ENCODE assay signal across 10 mouse cellular contexts in genomic region chr4:134351329-134352260, GRCm38 (mm10). TPM values are rescaled to one million over a fixed set of nuclear protein-coding genes. Genes with fewer than 3 reads are reported as not detected.
DNase-seq lines count a peak whose midpoint lies in the region; ATAC-seq lines count a peak whose summit lies in the region.
"Had no signal": no experiment of that assay in that cellular context is flagged by ENCODE, and none has a peak within 500 bp of the region (broad histone marks: within the 10 kb centered on the region; RNA-seq: fewer than 3 reads in every experiment).

No protein-coding gene starts in this region.

- H3K9ac ChIP-seq in heart, embryonic 16.5 days (ENCODE audit: low read length): no peak overlapping the region
- peak overlapping the region; percentile 21; the same call in 1 of the 2 replicates for H3K9ac ChIP-seq in neural tube, embryonic 12.5 days
- H3K9ac ChIP-seq: neural tube, embryonic 13.5 days had no signal

- intact Hi-C loops in gastrocnemius, postnatal 36 days (cut with DNase I): no loop called here

- H3K36me3 ChIP-seq in heart, embryonic 16.5 days (ENCODE audit: control insufficient read depth, insufficient read depth): no peaks in the 10 kb centered on the region
- H3K36me3 ChIP-seq in neural tube, embryonic 12.5 days: no peaks in the 10 kb centered on the region
- H3K36me3 ChIP-seq in embryonic facial prominence, embryonic 10.5 days (replicated peaks): no peaks in the 10 kb centered on the region
- H3K36me3 ChIP-seq: neural tube, embryonic 13.5 days had no signal

- no peaks in the 10 kb centered on the region for H3K27me3 ChIP-seq in heart, embryonic 16.5 days (ENCODE audit: control insufficient read depth, insufficient read depth, low read length)
- H3K27me3 ChIP-seq in neural tube, embryonic 12.5 days (replicated peaks): no peaks in the 10 kb centered on the region
- peaks cover 17% of the 10 kb centered on the region for H3K27me3 ChIP-seq in embryonic facial prominence, embryonic 10.5 days (replicated peaks; ENCODE audit: low read depth, poor library complexity, severe bottlenecking)

- H3K4me2 ChIP-seq in heart, embryonic 16.5 days (ENCODE audit: low read depth, low read length): no peak overlapping the region
- H3K4me2 ChIP-seq in neural tube, embryonic 12.5 days (replicated peaks): no peak overlapping the region
- H3K4me2 ChIP-seq: neural tube, embryonic 13.5 days had no signal

- no peak overlapping the region for H3K4me3 ChIP-seq in heart, embryonic 16.5 days (ENCODE audit: low read length)
- H3K4me3 ChIP-seq in neural tube, embryonic 12.5 days: no peak overlapping the region
- H3K4me3 ChIP-seq in embryonic facial prominence, embryonic 10.5 days: no peak overlapping the region
- H3K4me3 ChIP-seq: neural tube, embryonic 13.5 days had no signal

- WGBS in heart, embryonic 16.5 days: 36% methylated on average over 18 of the region's 18 CpGs
- WGBS in neural tube, embryonic 12.5 days: 42% methylated on average over 18 of the region's 18 CpGs
- WGBS in embryonic facial prominence, embryonic 10.5 days: 37% methylated on average over 18 of the region's 18 CpGs

- ATAC-seq in heart, embryonic 16.5 days (replicated peaks; ENCODE audit: extremely low read depth, insufficient read depth, low FRiP score): 0 out of 2 replicates have a peak, but pooled peaks have one; percentile 8
- no peak for ATAC-seq in neural tube, embryonic 12.5 days (ENCODE audit: low FRiP score, low read depth)

- H3K27ac ChIP-seq in heart, embryonic 16.5 days (ENCODE audit: low read length): no peak overlapping the region; the same call in 1 of the 2 replicates
- H3K27ac ChIP-seq in neural tube, embryonic 12.5 days: no peak overlapping the region
- peak overlapping the region; percentile 31 for H3K27ac ChIP-seq in embryonic facial prominence, embryonic 10.5 days (replicated peaks)
- H3K27ac ChIP-seq: neural tube, embryonic 13.5 days had no signal

- H3K9me3 ChIP-seq in heart, embryonic 16.5 days (replicated peaks; ENCODE audit: control insufficient read depth, low read length): no peaks in the 10 kb centered on the region
- no peaks in the 10 kb centered on the region for H3K9me3 ChIP-seq in neural tube, embryonic 12.5 days
- H3K9me3 ChIP-seq in embryonic facial prominence, embryonic 10.5 days: no peaks in the 10 kb centered on the region
- H3K9me3 ChIP-seq: neural tube, embryonic 13.5 days had no signal

- no peak for DNase-seq in heart, postnatal 4 days
- no peak for DNase-seq in neural tube, embryonic 10.5 days (ENCODE audit: extremely low spot score, low spot score)
- DNase-seq in embryonic facial prominence, embryonic 10.5 days (ENCODE audit: low spot score): peak; percentile 52
- peak; percentile 50 for DNase-seq in yolk sac, embryonic 10.5 days (ENCODE audit: low spot score)
- no peak for DNase-seq in gastrocnemius, postnatal 36 days
- DNase-seq: thymus, postnatal 36 days had no signal

- peaks cover 34% of the 10 kb centered on the region for H3K4me1 ChIP-seq in heart, embryonic 16.5 days (ENCODE audit: control insufficient read depth, insufficient read depth, low read length)
- peaks cover 9% of the 10 kb centered on the region for H3K4me1 ChIP-seq in neural tube, embryonic 12.5 days
- H3K4me1 ChIP-seq in embryonic facial prominence, embryonic 10.5 days: peaks cover 27% of the 10 kb centered on the region

RNA-seq across cellular contexts. Expression of gene Slc30a2, which starts 8.6 kb away (rescaled TPM):
- 0.21 and 0.42 TPM in 2 replicates for polyA plus RNA-seq in heart, embryonic 16.5 days (2015; fragmentation: Nextera tagmentation; extraction: Ambion mirVana)
- under 1 TPM; 0.29 to 0.61 TPM for total RNA-seq in heart, postnatal 4 days (2021)
- polyA plus RNA-seq in neural tube, embryonic 12.5 days (2016; fragmentation: Nextera tagmentation; extraction: Ambion mirVana): not detected in 2 replicates
- polyA plus RNA-seq in embryonic facial prominence, embryonic 10.5 days (2016; fragmentation: Nextera tagmentation; extraction: Ambion mirVana): 0.07 TPM in 1 of 2 replicates, not detected in the other
- total RNA-seq in gastrocnemius, postnatal 36 days (2021): 10 to 100 TPM in 1 of 2 experiments, 1 to 10 TPM in 1; 3.8 to 22.3 TPM
- total RNA-seq: left cerebral cortex, postnatal 36 days had no signal

RNA-seq across cellular contexts. Expression of gene Extl1, which starts 32.1 kb away (rescaled TPM):
- 2.6 and 2.8 TPM in 2 replicates for polyA plus RNA-seq in heart, embryonic 16.5 days (2015; fragmentation: Nextera tagmentation; extraction: Ambion mirVana)
- 1 to 10 TPM; 2.7 to 2.9 TPM for total RNA-seq in heart, postnatal 4 days (2021)
- 0.40 and 0.53 TPM in 2 replicates for polyA plus RNA-seq in neural tube, embryonic 12.5 days (2016; fragmentation: Nextera tagmentation; extraction: Ambion mirVana)
- polyA plus RNA-seq in embryonic facial prominence, embryonic 10.5 days (2016; fragmentation: Nextera tagmentation; extraction: Ambion mirVana): 0.25 and 0.66 TPM in 2 replicates
- total RNA-seq in gastrocnemius, postnatal 36 days (2021): 10 to 100 TPM; 25.9 to 29.9 TPM

RNA-seq across cellular contexts. Expression of gene Trim63, which starts 36.7 kb away (rescaled TPM):
- 175 and 177 TPM in 2 replicates for polyA plus RNA-seq in heart, embryonic 16.5 days (2015; fragmentation: Nextera tagmentation; extraction: Ambion mirVana)
- total RNA-seq in heart, postnatal 4 days (2021): 100 to 1,000 TPM; 199 to 226 TPM
- 2.1 and 2.9 TPM in 2 replicates for polyA plus RNA-seq in neural tube, embryonic 12.5 days (2016; fragmentation: Nextera tagmentation; extraction: Ambion mirVana)
- polyA plus RNA-seq in embryonic facial prominence, embryonic 10.5 days (2016; fragmentation: Nextera tagmentation; extraction: Ambion mirVana): 0.31 and 0.34 TPM in 2 replicates
- total RNA-seq in gastrocnemius, postnatal 36 days (2021): 100 to 1,000 TPM; 241 to 268 TPM

RNA-seq across cellular contexts. Expression of gene Pafah2, which starts 44.5 kb away (rescaled TPM):
- 9.6 and 10.5 TPM in 2 replicates for polyA plus RNA-seq in heart, embryonic 16.5 days (2015; fragmentation: Nextera tagmentation; extraction: Ambion mirVana)
- 1 to 10 TPM; 8.6 to 8.9 TPM for total RNA-seq in heart, postnatal 4 days (2021)
- polyA plus RNA-seq in neural tube, embryonic 12.5 days (2016; fragmentation: Nextera tagmentation; extraction: Ambion mirVana): 8.1 and 8.5 TPM in 2 replicates
- 7.0 and 8.3 TPM in 2 replicates for polyA plus RNA-seq in embryonic facial prominence, embryonic 10.5 days (2016; fragmentation: Nextera tagmentation; extraction: Ambion mirVana)
- 1 to 10 TPM; 1.8 to 4.0 TPM for total RNA-seq in gastrocnemius, postnatal 36 days (2021)

Comparison
In these comparisons a context has a peak if more than half of its experiments do, and no peak if none do; other contexts are left out.
1. DNase-seq: peak in embryonic facial prominence, embryonic 10.5 days (single experiment) and yolk sac, embryonic 10.5 days (single experiment); none in heart, postnatal 4 days (single experiment), neural tube, embryonic 10.5 days (single experiment) and gastrocnemius, postnatal 36 days (0 of 2).
2. RNA of gene Trim63, which starts 36.7 kb away (polyA plus RNA-seq): 175 to 177 TPM in heart, embryonic 16.5 days; 2.1 to 2.9 TPM in neural tube, embryonic 12.5 days and 0.31 to 0.34 TPM in embryonic facial prominence, embryonic 10.5 days; every median in the first group is over 10 times any median in the second.